Mouse (Mus musculus) kidney, postnatal 10 days (tissue): ENCODE measurements at regions not wholly inside any gene's neighbourhood (a gene's known extent, or its start where the extent isn't known, plus 50 kb on each side); places are given as distances from the start of the nearest gene placed in this dataset.
A peak's percentile ranks its signal among the peaks of the same experiment; 100 is the strongest.
"Not testable (repeated sequence)": the region's sequence is repeated elsewhere in the genome, so short reads cannot be mapped to it uniquely, and the experiment has no call there.

Experiments used
- DNase-seq: peaks from one replicate; pipeline ENCODE4 v3.0.0; 2021; ENCODE audit warnings: mixed read lengths

DNA sequence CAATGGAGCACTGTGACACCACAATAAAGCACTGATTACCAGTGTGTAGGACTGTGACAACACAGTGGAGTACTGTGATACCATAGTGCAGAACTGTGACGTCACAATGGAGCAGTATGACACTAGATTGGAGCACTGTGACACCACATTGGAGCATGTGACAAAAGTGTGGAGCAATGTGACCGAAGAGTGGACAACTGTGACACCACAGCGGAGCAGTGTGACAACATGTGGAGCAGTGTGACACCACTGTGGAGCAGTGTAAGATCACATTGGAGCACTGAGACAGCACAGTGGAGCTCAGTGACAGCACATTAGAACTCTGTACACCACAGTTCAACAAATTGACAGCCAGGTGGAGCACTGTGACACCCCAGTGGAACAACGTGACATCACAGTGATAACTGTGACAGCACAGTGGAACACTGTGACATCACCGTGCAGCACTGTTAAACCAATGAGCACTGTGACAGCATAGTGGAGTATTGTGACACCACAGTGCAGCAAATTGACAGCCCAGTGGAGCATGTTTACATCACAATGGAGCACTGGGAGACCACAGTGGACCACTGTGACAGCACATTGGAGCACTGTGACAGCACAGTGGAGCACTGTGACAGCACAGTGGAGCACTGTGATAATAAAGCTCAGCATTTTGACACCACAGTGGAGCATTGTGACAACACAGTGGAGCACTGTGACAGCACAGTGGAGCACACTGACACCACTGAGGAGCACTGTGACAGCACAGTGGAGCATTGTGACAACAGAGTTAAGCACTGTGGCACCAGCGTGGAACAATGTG lies 85.8 kb upstream of the Vmn1r2 start:
- DNase-seq: peak; percentile 5

- DNase-seq: peak; percentile 8
Observed at GRCm38 (mm10) chr4:3081953-3082950, 84.9 kb upstream of the Vmn1r2 start.

DNA sequence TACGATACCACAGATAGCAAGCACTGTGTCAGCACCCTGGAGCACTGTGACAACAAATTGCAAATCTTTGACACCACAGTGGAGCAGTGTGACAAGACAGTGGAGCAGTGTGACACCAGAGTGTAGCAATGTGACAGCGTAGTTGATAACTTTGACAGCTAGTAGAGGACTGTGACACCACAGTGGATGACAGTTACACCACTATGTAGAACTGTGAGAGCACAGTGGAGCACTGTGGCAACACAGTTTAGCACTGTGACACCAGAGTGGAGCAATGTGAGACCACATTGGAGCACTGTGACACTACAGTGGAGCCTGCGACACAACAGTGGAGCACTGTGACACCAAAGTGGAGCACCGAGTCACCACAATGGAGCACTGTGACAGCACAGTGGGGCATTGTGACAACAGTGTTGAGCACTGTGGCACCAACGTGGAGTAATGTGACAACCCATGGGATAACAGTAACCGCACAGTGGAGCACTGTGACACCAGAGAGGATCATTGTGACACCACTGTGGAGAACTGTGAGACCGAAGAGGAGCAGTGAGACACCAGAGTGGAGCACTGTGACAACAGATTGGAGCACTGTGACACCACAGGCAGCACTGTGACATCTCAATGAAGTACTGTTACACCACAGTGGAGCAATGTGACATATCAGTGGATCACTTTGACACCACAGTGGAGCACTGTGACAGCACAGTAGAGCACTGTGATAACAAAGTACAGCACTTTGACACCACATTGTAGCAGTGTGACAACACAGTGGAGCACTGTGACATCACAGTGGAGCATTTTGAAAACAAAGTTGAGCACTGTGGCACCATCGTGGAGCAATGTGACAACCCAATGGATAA lies 83.7 kb upstream of the Vmn1r2 start:
- DNase-seq: peak; percentile 25

DNA sequence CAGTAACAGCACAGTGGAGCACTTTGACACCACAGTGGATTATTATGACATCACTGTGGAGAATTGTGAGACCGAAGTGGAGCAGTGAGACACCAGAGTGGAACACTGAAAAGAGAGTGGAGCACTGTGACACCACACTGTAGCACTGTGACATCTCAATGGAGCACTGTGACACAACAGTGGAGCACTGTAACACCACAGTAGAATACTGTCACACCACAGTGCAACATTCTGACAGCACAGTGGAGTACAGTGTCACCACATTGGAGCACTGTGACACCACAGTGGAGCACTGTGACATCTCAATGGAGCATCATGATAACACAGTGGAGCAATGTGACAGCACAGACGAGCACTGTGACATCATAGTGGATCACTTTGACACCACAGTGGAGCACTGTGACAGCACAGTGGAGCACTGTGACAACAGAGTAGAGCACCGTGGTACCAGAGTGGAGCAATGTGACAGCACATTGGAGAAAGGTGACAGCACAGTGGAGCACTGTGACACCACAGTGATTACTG lies 83.0 kb upstream of the Vmn1r2 start:
- peak; percentile 7 for DNase-seq

GRCm38 (mm10) chr4:3085456-3086448 lies 81.4 kb upstream of the Vmn1r2 start:
- DNase-seq: peak; percentile 4

DNA sequence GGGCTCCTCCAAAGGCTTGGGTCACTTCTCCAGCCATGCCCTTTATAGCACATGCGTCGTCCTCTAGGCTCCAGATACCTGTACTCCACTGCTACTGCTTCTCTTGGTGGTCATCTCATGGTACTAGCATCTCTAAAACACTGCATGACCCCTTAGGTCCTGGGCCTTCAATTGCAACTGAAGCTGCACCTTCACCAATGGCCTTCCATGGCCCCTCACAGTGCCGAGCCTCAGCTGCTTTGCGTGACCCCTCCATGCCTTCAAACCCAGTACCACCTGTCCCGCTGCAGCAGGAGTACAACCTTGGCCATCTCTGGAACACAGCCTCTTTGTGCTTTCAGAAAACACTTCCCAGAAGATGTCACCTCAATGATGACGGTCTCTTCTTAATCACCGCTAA lies 79.5 kb upstream of the Vmn1r2 start:
- not testable (repeated sequence) for DNase-seq

DNA sequence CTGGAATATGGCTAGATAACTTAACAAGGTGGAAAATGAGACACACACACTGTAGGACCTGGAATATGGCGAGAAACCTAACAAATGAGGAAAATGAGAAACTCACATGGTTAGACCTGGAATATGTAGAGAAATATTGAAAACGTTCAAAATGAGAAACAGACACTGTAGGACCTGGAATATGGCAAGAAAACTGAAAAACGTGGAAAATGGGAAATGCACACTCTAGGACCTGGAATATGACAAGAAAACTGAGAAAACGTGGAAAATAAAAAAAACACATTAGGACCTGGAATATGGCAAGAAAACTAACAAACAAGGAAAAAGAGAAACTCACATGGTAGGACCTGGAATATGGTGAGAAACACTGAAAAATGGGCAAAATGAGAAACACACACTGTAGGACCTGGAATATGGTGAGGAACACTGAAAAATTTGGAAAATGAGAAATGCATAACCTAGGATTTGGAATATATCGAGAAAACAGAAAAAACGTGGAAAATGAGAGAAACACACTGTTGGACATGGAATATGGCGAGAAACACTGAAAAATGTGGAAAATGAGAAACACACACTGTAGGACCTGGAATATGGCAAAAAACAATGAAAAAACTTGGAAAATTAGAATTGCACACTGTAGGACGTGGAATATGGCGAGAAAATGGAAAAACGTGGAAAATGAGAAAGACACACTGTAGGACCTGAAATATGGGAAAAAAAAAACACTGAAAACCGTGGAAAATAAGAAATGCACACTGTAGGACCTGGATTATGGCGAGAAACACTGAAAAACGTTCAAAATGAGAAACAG lies 77.3 kb upstream of the Vmn1r2 start:
- DNase-seq: no peak

DNA sequence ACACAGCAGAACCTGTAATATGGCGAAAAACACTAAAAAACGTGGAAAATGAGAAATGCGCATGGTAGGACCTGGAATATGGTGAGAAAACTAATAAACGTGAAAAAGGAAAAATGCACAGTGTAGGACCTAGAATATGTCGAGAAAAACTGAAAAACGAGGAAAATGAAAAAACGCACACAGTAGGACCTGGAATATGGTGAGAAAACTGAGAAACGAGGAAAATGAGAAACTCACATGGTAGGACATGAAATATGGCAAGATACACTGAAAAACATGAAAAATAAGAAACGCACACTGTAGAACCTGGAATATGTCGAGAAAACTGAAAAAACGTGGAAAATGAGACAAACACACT lies 76.8 kb upstream of the Vmn1r2 start:
- DNase-seq: no peak

DNA sequence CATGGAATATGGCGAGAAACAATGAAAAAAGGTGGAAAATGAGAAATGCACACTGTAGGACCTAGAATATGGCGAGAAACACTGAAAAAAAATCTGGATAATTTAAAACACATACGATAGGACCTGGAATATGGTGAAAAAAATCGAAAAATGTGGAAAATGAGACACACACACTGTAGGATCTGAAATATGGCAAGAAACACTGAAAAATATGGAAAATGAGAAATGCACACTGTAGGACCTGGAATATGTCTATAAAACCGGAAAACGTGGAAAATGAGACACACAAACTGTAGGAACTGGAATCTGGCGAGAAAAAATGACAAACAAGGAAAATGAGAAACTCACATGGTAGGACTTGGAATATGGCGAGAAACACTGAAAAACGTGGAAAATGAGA lies 76.4 kb upstream of the Vmn1r2 start:
- DNase-seq: no peak
